Mouse (Mus musculus) spleen, embryonic (tissue): ENCODE results near the gene Gm20604.

Source experiments
- CTCF ChIA-PET: fragments of 350-600 bp; sonication (Branson Sonifier 250); formaldehyde crosslinking; loops from one replicate; lab custom pipeline; 2022; lab: Charles Lee

The Gm20604 gene

GRCm38 (mm10) chr12:102743036-102743588, 15.4 kb downstream of the Gm20604 start:
- CTCF ChIA-PET, result no interaction called here

- CTCF ChIA-PET, result interaction anchor here (0.5 kb wide), 1 partner anchor 123 kb away, joined by 4 read pairs; no protein-coding TSS in a partner anchor
These were observed 16.4 kb downstream of the Gm20604 start for GRCm38 (mm10) chr12:102742056-102742455.

- CTCF ChIA-PET, result interaction anchor here (0.6 to 1.1 kb wide), 6 partner anchors 10 to 758 kb away, joined by 3 to 14 read pairs (median 4); no protein-coding TSS in a partner anchor
These were observed 18.2 kb downstream of the Gm20604 start for GRCm38 (mm10) chr12:102740285-102740684.

DNA sequence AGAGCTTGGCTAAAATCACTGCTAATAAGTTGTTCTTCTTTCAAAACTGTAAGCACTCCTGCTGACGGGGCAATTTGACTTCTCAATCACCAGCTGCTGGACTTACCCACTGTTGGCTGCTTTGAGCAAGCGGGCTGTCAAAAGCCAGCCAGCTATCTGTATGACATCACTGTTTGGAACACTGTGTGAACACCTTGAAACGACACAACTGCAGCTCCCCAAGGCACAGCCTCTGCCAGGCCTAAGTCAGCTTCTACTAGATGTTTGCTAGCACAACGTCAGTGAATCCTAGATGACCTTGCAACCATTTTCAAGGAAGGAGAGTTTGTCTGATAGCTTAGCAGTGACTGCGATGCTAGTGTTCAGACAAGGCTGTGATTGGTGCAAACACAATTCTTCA, 19.4 kb downstream of the Gm20604 start:
- CTCF ChIA-PET, result interaction anchor here (0.6 to 0.7 kb wide), 2 partner anchors 48 to 291 kb away, joined by 3 to 9 read pairs; no protein-coding TSS in a partner anchor

GRCm38 (mm10) chr12:102733381-102733780, 25.1 kb downstream of the Gm20604 start:
- CTCF ChIA-PET, result no interaction called here

DNA sequence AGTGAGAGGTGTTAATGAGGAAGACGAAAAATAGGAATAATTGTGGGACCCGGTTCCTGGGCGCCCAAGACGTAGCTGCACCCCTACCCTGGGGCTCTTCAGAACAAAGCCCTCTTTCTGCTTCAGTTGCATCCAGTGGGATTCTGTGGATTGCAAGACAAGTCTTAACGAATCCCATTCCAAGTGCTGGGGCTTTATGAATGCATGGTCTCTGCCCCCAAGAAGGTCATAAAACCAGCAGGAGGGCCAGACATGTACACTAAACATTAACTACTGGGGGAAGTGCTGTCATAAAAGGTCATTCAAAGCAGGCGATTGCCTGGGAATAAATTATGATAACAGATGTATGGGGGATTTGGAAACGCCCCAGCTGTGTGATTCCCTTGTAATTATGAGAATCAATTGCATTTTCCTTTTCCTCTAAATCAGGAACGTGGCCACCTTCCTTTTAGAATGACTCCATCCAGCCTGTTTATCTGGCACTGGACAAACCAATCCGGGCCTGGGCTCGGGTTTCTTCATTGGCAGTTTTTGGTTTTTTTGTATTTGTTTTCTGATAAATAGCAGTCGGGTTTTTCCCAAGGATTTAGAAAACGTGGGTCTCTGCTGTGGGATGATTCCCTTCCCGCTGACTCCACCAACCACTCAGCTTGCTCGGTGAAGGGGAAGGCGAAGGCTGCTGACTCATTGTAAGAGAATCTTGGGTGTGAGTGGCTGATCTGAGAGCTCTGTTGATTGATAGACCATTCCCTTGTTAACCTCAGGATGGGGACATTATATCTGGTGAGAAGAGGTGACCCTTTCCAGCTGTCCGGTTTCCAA, 27.5 kb downstream of the Gm20604 start:
- CTCF ChIA-PET, result no interaction called here

DNA sequence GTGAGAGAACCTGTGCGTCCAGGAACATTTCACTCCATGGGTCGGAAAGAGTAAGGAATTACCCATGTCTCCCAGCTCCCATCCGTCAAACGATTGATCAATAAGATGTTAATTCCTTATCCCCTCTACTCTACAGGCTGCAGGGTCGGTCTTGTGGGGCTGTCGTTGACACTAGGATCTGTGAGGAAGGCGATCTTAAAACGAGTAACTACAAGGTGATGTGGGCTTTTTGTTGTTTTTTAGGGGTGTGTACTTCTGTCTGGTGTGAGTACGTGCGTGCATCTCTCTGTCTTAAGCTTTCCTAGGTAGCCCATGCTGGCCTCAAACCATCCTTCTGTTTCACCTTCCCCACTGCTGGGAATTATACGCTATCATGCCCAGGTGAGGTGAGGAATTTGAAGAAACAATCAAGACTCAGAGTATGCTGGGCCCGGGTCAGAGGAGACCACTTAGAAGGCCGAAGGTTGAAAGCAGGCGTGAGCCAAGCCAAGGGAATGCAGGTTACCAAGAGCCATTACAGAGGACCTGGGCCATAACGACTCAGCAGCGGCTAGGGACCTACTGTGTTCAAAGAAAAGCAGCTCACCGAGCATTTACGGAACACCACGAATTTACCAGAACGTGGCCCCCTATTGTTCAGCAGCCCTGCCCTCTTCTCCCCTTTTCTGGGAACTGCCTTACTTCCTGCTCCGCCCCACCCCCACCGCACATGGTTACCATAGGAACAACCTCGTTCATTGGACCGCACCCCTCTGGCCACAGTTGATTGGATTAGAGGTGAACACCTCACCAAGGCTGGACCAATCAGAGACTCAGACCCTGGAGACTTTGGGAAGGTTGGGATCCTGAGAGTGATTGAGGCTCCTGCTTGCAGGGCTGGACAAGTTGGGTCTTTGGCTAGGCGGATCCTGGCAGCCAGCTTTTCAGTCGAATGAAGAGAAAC, 28.3 kb downstream of the Gm20604 start:
- CTCF ChIA-PET, result no interaction called here

- CTCF ChIA-PET, result no interaction called here
These were observed 32.7 kb downstream of the Gm20604 start for GRCm38 (mm10) chr12:102725761-102726175.

DNA sequence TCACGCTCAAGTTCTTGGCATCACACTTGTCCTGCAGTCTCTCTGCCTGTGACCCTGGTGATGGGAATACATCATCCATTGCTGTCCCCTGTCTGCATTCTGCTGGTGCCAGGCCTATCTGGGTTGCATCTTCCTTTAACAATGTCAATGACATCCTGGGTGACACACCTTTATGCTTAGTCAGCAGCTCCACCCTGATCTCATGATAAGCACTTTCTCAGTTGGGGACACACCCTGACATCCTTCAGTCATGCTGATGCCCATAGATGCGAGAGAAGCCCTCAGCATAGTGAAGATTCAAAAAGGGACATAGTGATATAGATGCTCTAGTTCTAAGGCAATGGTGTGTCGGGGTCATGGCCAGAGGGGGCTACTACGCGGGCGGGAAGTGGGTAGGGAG, 33.3 kb downstream of the Gm20604 start:
- CTCF ChIA-PET, result no interaction called here

GRCm38 (mm10) chr12:102723861-102724260, 34.6 kb downstream of the Gm20604 start:
- CTCF ChIA-PET, result no interaction called here

DNA sequence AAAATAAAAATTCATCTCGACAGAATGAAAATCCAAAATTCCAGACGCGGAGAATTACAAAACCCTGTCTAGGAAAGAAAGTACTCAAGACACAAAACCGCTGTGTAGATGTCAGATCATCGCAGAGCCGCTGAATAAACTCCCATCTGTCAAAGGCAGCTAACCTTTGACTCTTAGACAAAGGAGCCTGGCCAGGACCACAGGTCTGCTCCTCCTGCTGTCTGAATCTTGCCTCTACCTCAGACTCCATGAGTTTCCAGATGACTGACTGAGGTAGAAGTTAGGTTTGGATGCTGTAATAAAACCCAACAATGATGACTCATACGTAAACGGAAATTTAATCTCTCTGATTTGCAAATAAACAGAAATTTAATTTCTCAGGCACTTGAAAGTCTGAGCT, 35.5 kb downstream of the Gm20604 start:
- CTCF ChIA-PET, result no interaction called here

DNA sequence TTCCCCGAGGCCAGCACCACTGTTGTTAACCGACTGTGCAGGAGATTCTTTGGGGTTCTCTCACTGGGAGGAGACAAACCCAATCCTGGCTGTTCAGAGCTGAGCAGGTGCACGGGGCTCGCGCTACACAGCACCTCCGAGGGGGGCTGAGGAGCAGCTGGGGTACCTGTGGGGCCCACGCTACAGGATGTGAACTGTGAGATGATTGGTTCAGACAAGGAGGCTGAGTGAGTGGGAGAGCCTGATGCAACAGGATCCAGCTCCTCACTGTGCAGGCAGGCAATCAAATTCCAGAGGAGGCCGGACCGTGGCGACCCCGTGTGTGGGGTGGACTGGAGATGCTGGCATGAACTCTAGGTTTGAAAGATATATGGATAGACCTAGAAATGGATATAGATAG, 36.0 kb downstream of the Gm20604 start:
- CTCF ChIA-PET, result no interaction called here

- CTCF ChIA-PET, result interaction anchor here (0.7 to 1.4 kb wide), 6 partner anchors 20 to 1530 kb away, joined by 3 to 4 read pairs (median 3); no protein-coding TSS in a partner anchor
These were observed 38.7 kb downstream of the Gm20604 start for GRCm38 (mm10) chr12:102719552-102720315.

DNA sequence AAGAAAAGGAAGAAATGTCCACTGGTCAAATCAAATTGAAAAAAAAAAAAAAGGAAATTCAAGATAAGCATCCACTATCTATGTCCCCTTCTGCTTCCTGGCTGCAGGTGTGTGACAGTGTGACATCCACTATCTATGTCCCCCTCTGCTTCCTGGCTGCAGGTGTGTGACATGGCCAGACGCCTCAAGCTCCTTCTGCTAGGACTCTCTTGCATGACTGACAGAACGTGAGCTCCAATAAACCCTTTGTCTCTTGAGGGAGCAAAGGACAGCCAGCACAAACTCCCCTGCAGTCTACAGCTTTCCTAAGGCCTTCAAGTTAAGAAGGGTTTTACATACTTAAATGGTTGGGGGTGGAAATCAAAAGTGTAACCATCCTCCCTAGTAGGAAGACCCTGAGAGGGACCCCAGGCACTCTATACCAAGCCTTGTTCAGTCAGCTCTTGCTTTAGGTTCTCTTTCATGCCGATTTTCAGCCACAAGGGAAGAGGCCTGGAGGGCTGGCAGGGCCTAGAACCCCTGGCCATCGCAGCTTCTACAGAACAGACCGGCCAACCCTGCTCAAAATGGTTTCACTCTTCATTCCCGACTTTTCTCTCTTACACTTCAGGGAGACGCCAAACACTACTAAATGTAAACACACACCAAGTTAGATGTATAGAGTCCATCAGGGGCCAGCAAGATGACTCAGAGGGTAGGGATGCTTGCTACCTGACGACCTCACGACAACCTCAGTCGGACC, 43.6 kb downstream of the Gm20604 start:
- CTCF ChIA-PET, result interaction anchor here (0.5 to 0.7 kb wide), 4 partner anchors 67 to 231 kb away, joined by 3 to 5 read pairs (median 4); no protein-coding TSS in a partner anchor

GRCm38 (mm10) chr12:102714116-102714515, 44.4 kb downstream of the Gm20604 start:
- CTCF ChIA-PET, result interaction anchor here (0.6 to 0.7 kb wide), 4 partner anchors 16 to 230 kb away, joined by 3 to 5 read pairs (median 4); no protein-coding TSS in a partner anchor

DNA sequence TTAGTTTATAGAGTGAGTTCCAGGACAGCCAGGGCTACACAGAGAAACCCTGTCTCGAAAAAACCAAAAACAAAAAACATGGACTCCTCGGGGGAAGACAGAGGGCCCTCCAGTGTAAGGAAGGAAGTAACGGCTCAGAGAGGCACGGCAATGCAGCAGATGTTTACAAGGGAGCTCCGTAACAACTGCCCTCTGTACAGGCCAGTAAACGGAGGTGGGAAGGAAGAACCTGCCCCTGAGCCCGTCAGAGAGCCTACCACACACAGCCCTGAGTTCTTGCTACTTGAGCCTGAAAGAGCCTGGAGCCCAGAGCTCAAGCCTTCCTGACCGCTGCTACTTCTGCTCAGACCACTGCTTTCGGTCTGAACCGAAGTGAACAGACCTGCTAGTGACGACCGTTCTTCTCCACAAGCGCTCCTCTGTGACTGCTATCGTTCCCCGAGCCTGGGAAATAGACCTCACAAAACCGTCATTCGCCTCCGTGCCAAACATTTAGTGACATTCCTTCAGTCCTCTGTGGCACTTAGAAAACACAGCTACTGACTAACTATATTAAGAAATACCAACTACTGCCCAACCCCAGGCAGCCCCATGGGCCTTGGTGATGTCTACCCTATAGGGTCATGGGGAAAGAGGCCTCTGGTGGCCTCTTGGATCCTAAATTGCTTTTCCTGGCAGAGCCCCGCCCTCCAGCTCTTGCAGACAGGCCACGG, 45.2 kb downstream of the Gm20604 start:
- CTCF ChIA-PET, result interaction anchor here (0.7 to 0.9 kb wide), 2 partner anchors 16 to 734 kb away, joined by 3 to 4 read pairs; no protein-coding TSS in a partner anchor

- CTCF ChIA-PET, result no interaction called here
These were observed 47.6 kb downstream of the Gm20604 start for GRCm38 (mm10) chr12:102710851-102711375.

DNA sequence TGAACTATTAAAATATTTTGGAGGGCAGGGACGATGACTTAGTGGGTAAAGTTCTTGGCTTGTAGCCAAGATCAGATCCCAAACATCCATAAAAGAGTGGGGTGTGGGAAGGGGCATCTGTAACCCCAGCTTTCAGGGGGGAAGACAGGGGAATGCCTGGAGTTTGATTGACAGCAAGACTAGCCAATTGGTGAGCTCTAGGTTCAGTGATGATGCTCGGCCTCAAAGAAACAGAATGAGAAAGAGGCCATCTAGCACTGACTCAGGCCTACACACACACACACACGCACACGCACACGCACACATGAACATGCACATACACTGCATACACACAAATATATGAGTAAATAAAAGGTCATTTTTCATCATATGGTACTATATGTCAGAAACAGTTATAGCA, 48.6 kb downstream of the Gm20604 start:
- CTCF ChIA-PET, result no interaction called here

DNA sequence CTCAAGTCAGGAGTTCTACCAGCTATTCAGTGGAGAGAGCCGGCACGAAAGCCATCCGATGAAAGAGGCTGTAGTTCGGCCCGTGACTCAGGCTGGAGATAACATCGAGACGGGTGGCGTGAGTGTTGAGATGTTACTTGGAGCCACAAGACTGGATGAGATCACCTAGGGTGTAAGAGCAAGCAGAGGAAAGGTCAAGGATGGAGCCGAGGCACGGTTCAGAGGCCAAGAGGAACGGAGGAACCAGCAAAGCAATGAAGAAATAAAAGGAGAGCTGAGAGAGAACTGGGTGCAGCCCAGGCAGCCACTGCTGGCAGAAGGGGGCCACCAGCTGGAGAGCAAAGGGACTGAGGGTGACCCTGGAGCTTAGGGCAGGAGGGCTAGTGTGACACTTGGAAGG, 50.3 kb downstream of the Gm20604 start:
- CTCF ChIA-PET, result no interaction called here
